Mouse (Mus musculus) hematopoietic stem cell, adult 5-6 weeks (primary cell): ENCODE data around the gene Gtf3c4. TPM values are rescaled to one million over a fixed set of nuclear protein-coding genes. Genes with fewer than 3 reads are reported as not detected.

Experiments
- ATAC-seq, 2 experiments: fragments of 125-278 bp in 1 of 2; replicated peaks in 1 of 2; 2 replicates each; pipeline ENCODE4 v1.8.0; 2016 to 2017; ENCODE audit warnings: inconsistent platforms in 2 of 2, mild to moderate bottlenecking in 2 of 2, moderate number of reproducible peaks in 2 of 2, low read depth in 1 of 2, moderate TSS enrichment in 1 of 2; ENCODE audit not compliant: low FRiP score in 2 of 2, poor library complexity in 2 of 2, severe bottlenecking in 2 of 2, insufficient read depth in 1 of 2, low TSS enrichment in 1 of 2
- total RNA-seq: library from RNA; stranded (forward); fragments of 172-1452, 232-1000 nt; gene quantifications from 2 replicates; pipeline ENCODE4 v1.2.3, GENCODE M21; 2017

Gtf3c4 gene
- total RNA-seq, result 22.9 and 28.8 TPM in 2 replicates

DNA sequence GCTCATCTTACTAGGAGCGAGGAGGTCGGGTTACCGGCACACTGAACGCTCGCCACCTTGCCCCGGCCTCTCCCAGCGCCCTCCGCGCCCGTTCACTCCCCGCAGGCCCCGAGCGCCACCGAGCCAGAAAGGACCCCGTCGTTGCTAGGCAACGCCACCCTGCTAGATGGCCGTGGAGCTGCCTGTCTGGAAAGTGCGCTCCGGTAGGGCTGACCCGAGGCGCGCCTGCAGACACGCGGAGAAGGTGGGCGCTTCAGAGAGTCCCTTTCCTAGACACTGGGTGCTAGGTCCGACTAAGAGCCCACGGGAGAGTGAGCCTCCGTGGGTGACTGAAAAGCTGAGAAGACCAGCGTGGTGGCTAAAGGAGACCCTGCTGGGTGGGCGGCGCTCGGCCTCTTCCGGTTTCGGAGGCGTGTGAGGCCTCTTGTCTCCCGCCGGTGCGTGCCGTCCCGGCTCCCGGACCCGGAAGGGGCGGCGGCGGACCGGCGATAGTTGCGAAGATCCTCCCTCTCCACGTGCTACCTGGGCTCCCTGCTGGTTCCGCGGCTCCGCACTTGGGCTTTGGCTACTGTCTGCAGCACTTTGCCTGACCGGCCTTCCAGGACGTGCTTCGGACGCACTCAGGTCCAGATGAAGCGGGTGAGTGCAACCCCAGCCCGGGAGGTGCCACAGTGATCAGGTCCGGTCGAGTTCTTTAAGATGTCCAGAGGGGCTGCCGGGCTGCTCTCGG lies at the start of gene Gtf3c4, which contains the start of gene Ddx31:
Gene Gtf3c4 (minus strand): TSS at position 139 of the 730 bp plus-strand sequence.
Gene Ddx31 (plus strand): TSS at position 185 of the 730 bp plus-strand sequence.
- ATAC-seq, result peak; percentile 83 to 97

DNA sequence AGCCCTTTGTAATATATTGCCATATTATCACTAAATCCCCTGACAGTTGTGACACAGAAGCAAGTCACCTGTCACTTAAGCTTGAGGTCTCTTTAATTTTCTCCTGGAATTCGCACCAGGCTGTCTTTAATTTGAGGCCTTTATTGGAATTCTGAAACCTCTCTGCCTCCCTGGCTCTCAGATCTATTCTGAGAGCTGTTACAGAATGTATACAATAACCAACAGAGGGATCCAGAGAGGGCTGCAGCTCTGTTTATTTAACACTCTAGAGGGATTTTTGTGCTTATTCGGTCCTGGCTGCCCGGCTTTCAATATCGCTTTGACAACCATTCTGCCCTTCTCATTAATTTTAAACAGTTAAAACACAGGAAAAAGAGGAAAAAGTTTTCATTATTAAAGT lies 44.8 kb upstream of the Gtf3c4 start:
- ATAC-seq, result no peak

DNA sequence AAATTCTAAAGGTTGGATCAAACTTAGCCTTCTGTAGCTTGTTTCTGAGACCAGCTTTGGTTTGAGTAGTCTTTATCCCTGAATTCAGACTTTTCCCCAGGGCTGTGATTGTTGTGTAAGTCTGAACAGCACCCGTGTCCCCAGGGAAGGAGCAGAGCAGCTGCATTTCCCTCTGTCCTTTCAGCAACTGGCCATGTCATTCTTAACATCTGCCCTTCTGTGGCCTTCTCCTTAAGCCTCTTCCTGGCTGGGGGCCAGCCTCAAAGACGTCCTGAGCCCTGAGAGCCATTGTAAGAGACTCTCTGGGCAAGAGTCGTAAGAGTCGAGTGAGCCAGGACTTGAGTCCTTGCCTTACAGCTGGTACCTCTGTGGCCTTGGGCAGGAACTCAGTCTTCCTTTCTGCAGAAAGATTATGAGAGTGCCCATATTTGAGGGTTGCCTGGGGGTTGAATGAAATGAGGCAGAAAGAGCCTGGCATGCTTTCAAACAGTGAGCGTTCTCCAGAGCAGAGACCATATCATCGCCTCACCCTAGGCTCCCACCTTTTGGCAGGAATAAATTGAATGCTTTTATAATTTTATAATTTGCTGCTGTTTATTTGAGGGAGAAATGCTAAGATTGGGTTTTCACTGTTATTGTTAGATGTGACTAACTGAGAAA lies 42.8 kb upstream of the Gtf3c4 start:
- ATAC-seq, result no peak

DNA sequence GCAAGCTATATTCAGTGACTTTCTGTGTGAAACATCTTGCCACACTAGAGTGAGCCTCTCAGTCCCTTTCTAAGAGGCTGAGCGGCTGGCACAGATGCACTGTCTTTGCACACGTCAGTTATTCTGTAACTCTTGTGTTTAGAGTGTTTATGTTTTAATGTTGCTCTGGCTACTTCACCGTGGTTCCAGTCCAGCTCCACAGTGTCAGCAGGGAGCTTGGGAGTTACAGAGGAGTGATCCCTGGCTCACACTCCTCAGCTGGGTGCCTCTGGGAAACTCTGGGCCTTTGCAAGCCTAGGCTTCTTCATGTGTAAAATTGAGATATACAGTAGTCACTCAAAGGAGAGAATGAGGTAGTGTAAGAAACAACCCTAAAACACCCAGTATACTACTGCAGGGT lies 41.9 kb upstream of the Gtf3c4 start:
- no peak for ATAC-seq

DNA sequence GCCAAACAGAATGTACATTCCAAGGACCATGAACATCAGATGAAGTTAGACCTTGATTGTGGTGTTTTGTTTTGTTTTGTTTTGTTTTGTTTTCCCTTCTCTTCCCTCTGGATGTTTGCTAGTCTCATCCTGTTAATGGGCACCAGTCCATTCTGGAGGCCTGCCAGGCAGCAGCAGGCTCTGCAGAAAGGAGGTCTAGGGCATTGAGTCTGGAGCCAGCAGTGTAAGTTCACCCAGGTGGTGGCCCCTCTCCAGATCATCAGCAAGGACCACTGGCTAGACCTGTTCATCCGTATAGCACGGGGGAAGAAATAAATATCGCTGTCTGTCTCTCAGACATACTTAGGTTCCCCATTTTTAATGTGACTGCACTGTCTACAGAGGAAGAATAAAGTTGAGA lies 41.1 kb upstream of the Gtf3c4 start:
- ATAC-seq, result no peak

DNA sequence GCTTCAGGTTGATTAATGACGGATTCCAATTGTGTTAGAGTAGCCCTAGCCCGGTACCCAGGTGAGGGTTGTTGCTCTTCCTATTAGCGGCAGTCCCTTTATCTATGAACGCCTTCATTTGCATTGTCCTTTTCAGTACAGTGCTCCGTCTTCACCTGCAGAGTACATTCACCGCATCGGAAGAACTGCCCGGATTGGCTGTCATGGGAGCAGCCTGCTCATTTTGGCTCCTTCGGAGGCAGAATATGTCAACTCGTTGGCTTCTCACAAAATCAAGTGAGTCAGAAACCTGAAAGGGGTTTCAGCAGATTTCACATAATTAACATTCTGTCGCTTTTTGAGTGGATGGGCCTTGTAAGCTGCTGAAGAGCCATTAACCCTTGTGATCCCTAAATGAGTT lies 35.4 kb upstream of the Gtf3c4 start:
- ATAC-seq, result no peak

DNA sequence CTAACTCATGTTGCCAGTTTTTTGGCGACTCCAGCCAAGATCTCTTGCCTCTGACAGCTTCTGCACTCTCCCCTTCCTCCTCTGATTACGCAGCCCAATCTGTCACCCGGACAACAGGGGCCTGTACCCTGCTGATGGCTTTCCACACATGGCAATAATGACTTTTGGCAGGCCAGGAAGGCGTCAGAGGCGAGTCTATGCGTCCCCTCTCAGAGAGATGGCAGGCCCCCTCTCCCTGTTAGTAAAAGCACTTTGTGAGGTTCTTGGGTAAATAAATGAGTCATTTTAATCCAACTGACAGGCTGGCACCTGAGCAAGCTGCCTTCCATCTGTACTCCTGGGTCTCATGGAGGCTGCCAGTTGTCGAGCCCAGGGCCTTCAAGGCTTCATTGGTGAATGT lies 27.3 kb upstream of the Gtf3c4 start:
- no peak for ATAC-seq

DNA sequence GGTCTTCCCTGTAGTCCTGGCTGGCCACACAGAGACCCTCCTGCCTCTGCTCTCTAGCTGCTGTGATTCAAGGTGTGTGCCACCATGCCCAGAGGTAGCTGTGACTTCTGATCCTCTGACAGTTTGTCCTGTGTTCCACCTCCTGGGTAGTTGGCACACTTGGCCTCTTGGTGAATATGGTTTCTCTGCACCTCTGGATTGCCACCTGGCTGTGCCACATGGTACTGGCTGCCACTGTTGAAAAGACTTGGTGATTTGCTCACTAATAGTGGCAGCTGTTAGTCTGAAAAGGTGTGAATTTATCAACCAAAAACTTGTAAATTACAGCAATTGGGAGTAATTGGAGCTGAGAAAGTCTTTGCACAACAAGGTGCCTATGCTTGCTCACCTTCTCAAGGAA lies 23.7 kb upstream of the Gtf3c4 start:
- peak in 1 of 2 experiments; percentile 58; a peak in 1 of 4 replicates for ATAC-seq

DNA sequence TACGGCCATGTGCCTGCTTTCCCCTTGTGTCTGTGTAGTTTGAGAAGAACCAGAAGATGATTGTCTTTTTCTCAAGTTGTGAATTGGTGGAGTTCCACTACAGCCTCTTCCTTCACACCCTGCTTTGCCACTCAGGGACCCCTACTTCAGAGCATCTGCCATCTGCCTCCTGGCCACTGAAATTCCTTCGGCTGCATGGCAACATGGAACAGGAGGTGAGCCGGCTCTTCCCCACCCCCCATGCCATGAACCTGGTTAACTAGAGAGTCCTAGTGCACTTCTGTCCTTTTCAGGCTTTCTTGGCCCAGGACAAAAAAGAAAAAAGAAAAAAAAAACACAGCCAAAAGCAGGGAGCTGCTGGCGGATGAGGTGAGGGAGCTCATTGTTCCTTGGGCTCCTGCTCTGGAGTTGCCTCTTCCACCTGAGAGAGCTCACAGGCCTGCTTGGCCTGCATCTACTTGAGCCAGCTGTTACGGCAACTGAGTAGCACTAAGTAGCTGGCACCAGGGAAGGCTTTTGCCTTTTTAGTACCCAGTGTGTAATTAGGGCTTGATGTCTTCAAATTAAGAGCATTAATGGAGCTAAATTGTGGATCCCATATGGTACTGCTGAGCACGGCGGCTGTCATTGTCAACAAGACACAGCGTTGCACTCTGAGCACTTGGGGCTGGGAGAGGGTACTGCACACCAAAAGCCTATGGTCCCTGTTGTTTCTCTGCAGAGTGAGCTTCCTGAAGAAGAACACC lies 20.7 kb upstream of the Gtf3c4 start:
- ATAC-seq, result no peak

DNA sequence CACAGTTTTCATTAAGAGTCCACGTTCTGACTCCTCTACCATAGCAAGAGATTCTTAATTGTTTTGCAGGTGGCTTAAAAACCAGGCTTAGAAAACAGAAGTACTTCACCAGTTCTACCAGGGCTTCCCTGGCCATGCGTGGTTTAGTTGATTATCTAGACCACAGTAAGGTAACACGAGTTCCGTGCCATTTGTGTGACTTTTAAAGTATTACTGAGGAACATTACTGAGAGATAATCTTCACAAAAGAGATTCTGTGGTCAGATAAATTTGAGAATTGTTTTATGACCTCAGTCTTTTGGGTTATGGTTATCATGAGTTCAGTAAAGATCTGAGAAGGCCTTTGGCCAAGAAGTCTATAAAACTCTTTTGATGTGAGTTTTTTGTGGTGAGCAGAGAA lies 19.1 kb upstream of the Gtf3c4 start:
- ATAC-seq, result no peak

DNA sequence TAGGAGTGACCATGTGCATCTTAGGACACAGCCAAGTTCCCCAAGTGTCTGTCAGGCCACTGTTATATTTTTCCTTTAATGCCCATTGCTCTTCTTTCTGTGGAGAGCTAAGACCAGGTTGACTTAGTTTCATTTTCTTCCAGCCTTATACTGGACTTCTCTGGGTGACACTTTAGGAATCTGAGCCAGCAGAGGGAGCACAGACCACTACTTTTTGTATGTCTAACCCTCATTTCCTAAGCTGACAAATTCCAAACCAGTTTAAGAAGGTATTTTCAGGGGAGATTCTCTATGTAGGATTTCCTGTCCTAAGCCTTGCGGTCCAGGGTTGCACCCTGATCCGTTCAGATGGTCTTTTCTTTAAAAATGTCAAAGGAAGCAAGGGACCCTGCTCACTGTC lies 15.6 kb upstream of the Gtf3c4 start:
- no peak for ATAC-seq

DNA sequence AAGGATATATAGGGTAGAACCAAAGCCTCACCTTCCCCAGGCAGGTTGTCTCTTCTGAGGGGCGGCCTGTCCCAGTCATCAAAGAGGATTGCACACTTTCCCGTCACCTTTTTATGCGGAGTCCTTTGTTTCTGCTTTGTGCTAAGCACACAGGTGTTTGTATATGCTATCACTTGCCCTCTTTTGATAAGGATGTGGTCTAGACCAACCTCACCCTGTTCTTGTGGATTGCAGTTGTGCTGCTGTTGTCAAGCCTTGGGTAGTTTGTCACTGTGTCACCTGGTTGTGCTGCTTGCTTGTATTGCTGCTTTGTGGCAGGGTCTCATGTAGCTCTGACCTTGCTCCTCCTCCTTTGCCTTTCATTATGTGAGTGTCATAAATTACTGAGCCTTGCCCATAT lies 12.4 kb upstream of the Gtf3c4 start:
- ATAC-seq, result no peak

DNA sequence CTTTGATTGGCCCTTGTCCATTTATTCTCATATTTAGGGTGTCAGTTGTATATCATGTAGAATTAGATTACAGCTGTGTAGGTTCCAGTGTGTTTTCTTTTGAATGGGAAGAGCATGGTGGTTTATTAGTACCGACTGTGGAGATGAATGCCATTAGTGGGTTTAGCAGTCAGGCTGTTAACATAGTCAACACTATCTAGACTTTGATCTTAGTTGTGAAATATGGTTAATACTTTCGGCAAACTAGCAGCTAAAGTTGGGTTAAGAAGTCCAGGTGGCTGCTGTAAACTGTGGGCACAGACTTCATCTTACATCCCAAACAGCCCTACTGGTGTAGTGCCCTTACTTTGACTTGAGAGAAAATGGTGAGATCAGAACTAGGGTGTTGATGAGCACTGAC lies 8.7 kb upstream of the Gtf3c4 start:
- ATAC-seq, result no peak

DNA sequence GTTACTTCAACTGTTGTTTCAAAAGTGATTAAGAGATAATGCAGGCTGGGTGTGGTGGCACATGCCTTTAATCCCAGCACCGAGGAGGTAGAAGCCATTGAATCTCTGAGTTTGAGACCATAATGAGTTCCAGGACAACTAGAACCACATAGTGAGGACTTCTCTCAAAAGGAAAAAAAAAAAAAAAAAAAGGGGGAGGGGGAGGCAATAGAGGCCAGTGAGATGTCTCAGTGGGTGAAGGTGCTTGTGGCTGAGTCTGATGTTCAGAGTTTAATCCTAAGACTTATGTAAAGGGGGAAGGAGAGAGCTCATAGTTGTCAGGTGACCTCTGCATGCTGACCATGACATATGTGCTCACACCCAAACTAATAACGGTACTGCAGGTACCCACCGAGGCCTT lies 1.9 kb upstream of the Gtf3c4 start:
- no peak for ATAC-seq

DNA sequence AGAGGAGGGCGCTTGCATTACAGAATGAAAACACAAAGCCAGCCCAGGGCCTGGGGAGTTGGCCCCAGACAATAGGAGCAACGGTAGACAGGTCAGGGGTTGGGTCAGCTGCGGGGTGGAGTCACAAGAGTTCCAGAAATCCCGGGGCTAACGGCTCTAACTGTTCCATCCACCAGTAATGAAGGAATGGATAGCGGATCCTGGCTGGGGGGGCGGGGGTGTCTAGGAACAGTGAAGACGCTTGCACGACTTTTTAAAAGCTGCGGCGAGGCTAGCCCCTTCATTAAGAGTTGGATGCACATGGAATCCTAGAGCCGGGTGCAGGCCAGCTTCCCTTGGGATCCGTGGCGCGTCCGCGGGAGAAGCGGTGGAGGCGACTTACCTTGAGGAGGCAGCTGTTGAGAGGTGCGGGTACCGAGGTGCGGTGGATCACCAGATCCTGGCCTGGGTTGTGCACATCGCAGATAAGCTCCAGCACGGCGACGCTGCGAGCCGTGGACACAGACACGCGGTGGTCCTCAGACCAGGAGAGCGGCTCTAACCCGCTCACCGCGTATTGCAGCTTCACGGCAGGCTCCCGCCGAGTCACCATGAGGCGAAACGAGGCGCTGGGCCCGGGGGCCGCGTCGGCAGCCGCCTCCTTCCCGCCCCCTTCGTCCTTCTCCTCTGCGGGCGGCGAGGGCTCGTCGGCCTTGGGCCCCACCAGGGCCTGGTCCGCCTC lies 499 bp downstream of the Gtf3c4 start:
- ATAC-seq, result peak in 1 of 2 experiments; percentile 26; a peak in 3 of 4 replicates

DNA sequence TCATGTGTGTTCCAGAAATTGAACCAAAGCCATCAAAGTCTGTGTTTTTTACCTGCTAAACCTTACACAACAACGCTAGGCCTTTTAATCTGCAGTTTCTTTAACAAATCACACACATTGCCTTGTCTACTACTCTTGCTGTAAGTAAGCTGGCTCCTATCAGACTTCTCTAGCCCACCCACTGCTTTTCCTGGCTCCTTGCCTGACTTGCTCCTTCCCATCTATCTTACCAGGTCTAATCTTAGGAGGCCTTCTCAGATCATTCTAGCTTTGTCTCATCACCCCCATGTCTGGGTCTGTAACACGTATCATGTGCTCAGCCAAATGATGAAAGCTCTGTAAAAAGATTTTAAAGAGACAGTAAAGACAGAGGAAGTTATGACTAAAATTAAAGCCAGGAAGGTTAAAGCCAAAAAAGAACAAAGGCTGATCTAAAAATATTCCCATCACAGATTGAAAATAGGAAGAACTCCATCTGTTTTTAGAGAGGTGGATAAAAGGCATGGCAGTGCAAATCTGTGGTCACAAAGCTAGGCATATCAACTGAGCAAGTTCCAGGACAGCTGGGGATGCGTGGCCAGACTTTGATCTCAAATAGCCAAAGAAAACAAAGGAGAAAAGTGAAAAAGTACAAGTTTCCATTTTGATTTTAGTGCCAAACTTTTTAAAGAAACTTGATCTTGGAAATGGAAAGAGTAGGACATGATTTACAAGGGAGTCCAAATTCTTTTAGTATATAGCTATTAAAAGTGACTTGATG lies 3.8 kb downstream of the Gtf3c4 start:
- ATAC-seq, result no peak

DNA sequence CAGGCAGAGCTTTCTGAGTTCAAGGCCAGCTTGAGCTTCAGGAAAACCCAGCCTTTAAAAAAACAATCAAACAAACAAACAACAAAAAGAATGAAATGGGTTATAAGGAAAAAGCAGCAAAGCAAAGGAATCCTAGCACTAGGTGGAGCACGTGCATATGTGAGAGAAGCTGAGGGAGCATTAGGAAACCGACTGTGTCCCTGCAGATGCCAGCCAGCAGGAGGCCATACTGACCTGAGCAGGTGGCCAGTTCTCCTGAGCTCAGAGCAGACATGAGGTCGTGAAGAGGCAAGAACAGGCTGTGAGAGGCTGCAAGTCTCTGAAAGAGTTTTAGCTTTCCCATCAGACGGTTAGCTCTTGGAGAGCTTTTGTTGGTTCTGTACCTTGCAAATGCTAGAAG lies 10.9 kb downstream of the Gtf3c4 start:
- no peak for ATAC-seq
